Comparison of ENCODE assay signal across 23 mouse cellular contexts in the genomic region with DNA sequence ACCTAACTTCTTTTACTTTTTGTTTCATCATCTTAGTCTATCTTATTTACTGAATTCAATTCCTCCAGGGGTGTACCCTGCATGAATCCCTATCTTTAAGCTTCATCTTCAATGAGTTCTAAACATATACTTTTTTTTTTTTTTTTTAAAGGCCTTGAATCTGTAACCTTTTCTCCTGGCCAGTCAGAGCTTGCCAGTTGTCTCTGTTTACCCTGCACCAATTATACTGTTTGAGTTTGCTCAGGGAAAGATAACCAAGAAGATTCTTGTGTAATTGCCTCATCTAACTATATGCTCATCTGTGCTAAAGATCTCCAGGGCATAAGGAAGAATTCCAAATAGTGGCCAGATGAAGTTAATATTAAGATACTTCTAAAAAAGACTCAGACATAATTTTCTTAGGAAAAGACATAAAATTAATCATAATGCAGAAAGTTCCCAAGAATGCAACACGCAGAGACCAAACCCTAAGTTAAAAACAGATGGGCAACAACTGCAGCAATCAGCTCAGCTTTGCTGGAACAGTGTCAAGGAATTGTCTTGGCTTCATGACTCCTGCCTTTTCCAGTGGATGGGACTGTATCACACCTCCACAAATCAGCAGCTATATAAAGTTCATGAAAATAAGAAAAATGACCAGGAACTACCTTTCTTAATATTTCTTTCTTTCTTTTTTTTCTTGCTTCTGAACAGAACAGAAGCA.
"Had no signal": no experiment of that assay in that cellular context is flagged by ENCODE, and none has a peak within 500 bp of the region (broad histone marks: within the 10 kb centered on the region; RNA-seq: fewer than 3 reads in every experiment).

No protein-coding gene starts in this region.

- H3K9me3 ChIP-seq: limb, embryonic 12.5 days; lung, embryonic 15.5 days; midbrain, embryonic 12.5 days; midbrain, embryonic 15.5 days; neural tube, embryonic 12.5 days; neural tube, embryonic 15.5 days had no signal

- ATAC-seq: inflammation-experienced regulatory T-cells, adult 6 months; liver, postnatal 0 days; midbrain, embryonic 15.5 days had no signal

- H3K4me3 ChIP-seq: layer of hippocampus, adult 2 months; left cerebral cortex, adult 2 months; limb, embryonic 12.5 days; lung, embryonic 15.5 days; midbrain, embryonic 12.5 days; midbrain, embryonic 15.5 days; neural tube, embryonic 12.5 days; neural tube, embryonic 15.5 days had no signal

- H3K27me3 ChIP-seq: limb, embryonic 12.5 days; lung, embryonic 15.5 days; midbrain, embryonic 12.5 days; midbrain, embryonic 15.5 days; neural tube, embryonic 12.5 days; neural tube, embryonic 15.5 days had no signal

- H3K27ac ChIP-seq: kidney, postnatal 0 days; layer of hippocampus, adult 2 months; left cerebral cortex, adult 2 months; limb, embryonic 12.5 days; liver, embryonic 14.5 days; lung, embryonic 15.5 days; midbrain, embryonic 12.5 days; midbrain, embryonic 15.5 days; neural tube, embryonic 12.5 days; neural tube, embryonic 15.5 days had no signal

- H3K4me2 ChIP-seq: limb, embryonic 12.5 days; lung, embryonic 15.5 days; midbrain, embryonic 12.5 days; midbrain, embryonic 15.5 days; neural tube, embryonic 12.5 days; neural tube, embryonic 15.5 days had no signal

- H3K36me3 ChIP-seq: limb, embryonic 12.5 days; lung, embryonic 15.5 days; midbrain, embryonic 12.5 days; midbrain, embryonic 15.5 days; neural tube, embryonic 12.5 days; neural tube, embryonic 15.5 days had no signal

- H3K4me1 ChIP-seq: limb, embryonic 12.5 days; lung, embryonic 15.5 days; midbrain, embryonic 12.5 days; midbrain, embryonic 15.5 days; neural tube, embryonic 12.5 days; neural tube, embryonic 15.5 days had no signal

- H3K9ac ChIP-seq: limb, embryonic 12.5 days; liver, embryonic 14.5 days; liver, postnatal 0 days; lung, embryonic 15.5 days; midbrain, embryonic 12.5 days; midbrain, embryonic 15.5 days; neural tube, embryonic 12.5 days; neural tube, embryonic 15.5 days had no signal

- DNase-seq: kidney, adult 2 months; kidney, postnatal 25 days; layer of hippocampus, adult 9-11 months; liver; liver, postnatal 0 days; lung, postnatal 10 days; lung, postnatal 36 days; right cerebral cortex, adult 18-20 months; right cerebral cortex, postnatal 14 days; right cerebral cortex, postnatal 4 days; thymus, adult 18-20 months; thymus, postnatal 36 days had no signal
